Mouse (Mus musculus) cortical plate, adult 2 months (tissue): Measurements from ENCODE around the gene Fnbp4. TPM values are rescaled to one million over a fixed set of nuclear protein-coding genes. Genes with fewer than 3 reads are reported as not detected.

Source experiments
- H3K27ac ChIP-seq: fragments of 200-500 bp; 2 replicates; pipeline ENCODE4 v1.5.1; 2012; ENCODE audit warnings: low read length, control low read depth, inconsistent platforms; ENCODE audit not compliant: insufficient read depth
- H3K4me1 ChIP-seq: fragments of 200-500 bp; 2 replicates; pipeline ENCODE4 v1.6.1; 2011; ENCODE audit warnings: low read length; ENCODE audit not compliant: control insufficient read depth, insufficient read depth
- H3K4me3 ChIP-seq: fragments of 200-500 bp; 2 replicates; pipeline ENCODE4 v1.5.1; 2011; ENCODE audit warnings: mild to moderate bottlenecking, low read length, control low read depth; ENCODE audit not compliant: insufficient read depth
- CTCF ChIP-seq: fragments of 200-500 bp; IDR thresholded peaks from 2 replicates; pipeline ENCODE4 v1.5.1; 2011; ENCODE audit warnings: mild to moderate bottlenecking, control low read depth, low read length; ENCODE audit not compliant: insufficient read depth; ENCODE audit errors: extremely low read depth
- POLR2A ChIP-seq: fragments of 200-500 bp; IDR thresholded peaks from 2 replicates; pipeline ENCODE4 v1.6.1; 2011; ENCODE audit warnings: mild to moderate bottlenecking, low read length, control low read depth; ENCODE audit not compliant: insufficient read depth; ENCODE audit errors: extremely low read depth
- polyA plus RNA-seq: library from polyadenylated mRNA; depleted of rRNA; stranded (reverse); fragments of >200 nt; gene quantifications from 2 replicates; pipeline ENCODE4 v1.2.3, GENCODE M21; 2012

Fnbp4 gene
- polyA plus RNA-seq, 1 experiment, result 62.6 TPM

DNA sequence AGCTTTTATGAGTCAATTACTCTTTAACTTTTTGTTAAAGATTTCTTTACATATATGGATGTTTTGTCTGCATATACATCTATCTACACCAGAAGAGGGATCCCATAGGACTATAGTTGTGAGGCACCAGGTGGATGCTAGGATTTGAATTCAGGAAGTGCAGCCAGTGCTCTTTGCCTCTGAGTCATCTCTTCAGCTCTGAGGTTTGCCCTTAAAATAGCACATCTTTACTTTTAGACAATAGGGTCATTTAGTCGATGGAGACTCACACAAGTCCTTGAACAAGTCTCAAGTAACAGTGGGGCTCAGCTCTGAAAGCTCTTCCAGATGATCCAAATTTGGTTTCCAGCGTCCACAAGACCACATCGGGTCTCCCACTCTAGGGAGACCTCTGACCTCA lies 36.2 kb downstream of the Fnbp4 start:
- Histone ChIP-seq H3K4me1 (no peaks in the 10 kb centered on the region), H3K4me3 (no peak overlapping the region), H3K27ac (no peak overlapping the region)
- TF ChIP-seq CTCF (no peak), POLR2A (no peak)

GRCm38 (mm10) chr2:90781938-90782337 lies 36.8 kb downstream of the Fnbp4 start:
- H3K4me1 ChIP-seq, result no peaks in the 10 kb centered on the region
- no peak overlapping the region for H3K4me3 ChIP-seq
- TF ChIP-seq POLR2A (no peak), CTCF (no peak)
- H3K27ac ChIP-seq, result no peak overlapping the region

- H3K27ac ChIP-seq, result no peak within 1 kb of the TSS
- H3K4me3 ChIP-seq, result peak within 1 kb of the TSS; percentile 42
- TF ChIP-seq CTCF (no peak), POLR2A (no peak)
- no peaks in the 10 kb centered on the region for H3K4me1 ChIP-seq
Measured at GRCm38 (mm10) chr2:90782458-90782857, 37.3 kb downstream of the Fnbp4 start, which contains the start of gene Agbl2. Gene Agbl2, plus strand, starts transcription at chr2:90782727.

GRCm38 (mm10) chr2:90782901-90783486 lies 37.8 kb downstream of the Fnbp4 start:
- no peaks in the 10 kb centered on the region for H3K4me1 ChIP-seq
- TF ChIP-seq CTCF, result no peak
- no peak for TF ChIP-seq POLR2A
- H3K27ac ChIP-seq, result no peak overlapping the region
- H3K4me3 ChIP-seq, result peak overlapping the region; percentile 42

DNA sequence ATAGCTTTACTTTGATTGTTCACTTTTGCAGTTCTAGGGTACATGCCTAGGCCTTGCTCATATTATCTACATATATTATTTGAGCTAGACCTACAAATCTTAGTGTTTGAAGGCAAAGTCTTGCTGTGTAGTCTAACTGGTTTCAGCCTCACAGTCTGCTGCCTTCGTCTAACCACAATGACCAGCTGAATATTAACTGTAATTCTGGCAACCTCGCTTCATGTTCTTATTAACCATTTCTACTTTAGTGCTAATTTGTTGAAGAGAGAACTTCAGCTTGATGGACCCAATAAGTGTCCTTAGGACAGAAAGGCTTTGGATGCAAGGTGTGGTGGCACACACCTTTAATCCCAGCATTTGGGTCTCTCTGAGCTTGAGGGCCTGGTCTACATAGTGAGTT lies 43.0 kb downstream of the Fnbp4 start:
- no peak for TF ChIP-seq CTCF
- TF ChIP-seq POLR2A, result no peak
- no peak overlapping the region for H3K27ac ChIP-seq

DNA sequence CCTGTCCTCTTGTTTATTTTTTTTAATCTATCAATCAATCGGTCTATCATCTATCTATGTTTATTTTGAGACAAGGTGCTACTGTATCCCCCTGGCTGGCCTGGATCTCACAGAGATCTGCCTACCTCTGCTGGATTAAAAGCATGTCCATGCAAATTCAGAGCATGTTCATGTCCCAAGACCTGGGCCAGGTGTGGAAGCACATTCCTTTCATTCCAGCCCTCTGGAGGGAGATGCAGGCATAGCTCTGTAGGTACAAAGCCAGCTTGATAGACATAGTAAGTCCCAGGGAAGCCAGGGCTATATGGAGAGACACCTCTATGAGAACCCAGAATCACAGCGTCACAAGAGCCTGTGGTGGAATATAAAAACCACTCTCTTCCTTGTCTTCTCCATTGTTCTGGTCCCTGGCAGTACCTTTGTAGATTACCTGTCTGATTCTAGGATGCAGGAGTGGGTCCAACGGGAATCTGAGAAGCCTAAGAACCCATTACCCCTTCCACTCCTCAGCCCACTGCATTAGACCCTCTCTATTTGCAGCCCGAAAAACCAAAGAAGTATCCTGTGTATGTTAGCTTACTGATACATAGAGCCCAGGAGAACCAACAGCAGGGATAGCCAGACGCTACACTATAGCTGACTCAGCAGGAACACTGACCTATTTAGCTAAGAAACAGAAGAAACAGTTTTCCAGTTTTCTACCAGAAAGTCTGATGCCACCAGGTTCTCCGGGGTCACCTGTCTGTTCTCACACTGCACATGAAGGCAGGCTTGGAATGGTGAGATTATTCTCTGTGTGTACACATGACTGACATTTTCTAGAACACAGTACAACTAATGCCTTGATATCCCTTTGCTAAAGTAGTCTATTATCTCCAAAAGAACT lies 63.3 kb downstream of the Fnbp4 start:
- no peak overlapping the region for H3K4me3 ChIP-seq
- H3K27ac ChIP-seq, result no peak overlapping the region
- no peaks in the 10 kb centered on the region for H3K4me1 ChIP-seq
- no peak for TF ChIP-seq POLR2A
- no peak for TF ChIP-seq CTCF

More for the DNA sequence above, 43.0 kb downstream of the Fnbp4 start:
- Histone ChIP-seq H3K4me3 (no peak overlapping the region), H3K4me1 (no peaks in the 10 kb centered on the region)

DNA sequence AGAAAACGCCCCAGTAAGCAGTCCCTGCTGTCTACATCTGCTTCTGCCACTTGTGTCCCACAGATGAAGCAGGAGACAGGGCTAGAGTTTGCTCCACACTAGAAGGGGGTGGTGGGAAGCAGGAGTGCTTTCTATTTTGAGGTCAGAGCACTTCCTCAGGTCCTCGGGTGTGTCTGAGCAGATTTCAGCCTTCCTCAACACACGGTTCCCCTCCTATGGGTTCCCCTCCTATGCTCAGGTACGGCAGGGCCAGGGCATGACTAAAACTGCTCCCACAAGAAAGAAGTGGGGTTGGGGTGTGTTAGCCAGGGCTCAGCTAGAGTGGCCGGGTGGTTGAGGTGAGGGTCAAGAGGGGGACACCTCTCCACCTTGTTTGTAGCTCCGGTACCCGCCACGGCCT lies 65.6 kb downstream of the Fnbp4 start:
- TF ChIP-seq CTCF, result no peak
- no peak for TF ChIP-seq POLR2A

DNA sequence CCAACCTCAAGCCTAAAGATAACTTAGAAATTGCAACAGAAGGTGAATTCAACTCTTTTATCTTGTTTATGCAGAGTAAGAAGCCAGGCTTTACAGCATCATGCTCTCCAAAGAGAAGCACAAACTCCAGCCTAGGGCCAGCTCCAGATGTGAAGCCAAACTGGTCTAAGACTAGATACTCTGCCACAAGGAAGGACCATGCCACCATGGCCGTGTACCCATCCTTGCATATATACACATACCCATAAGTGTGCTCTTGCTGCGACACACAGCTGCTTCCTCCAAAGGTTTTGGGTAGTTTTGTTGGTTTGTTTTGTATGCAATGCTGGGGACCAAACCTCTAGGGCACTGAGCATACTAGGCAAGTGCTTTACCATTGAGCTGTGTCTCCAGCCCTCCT lies 70.1 kb downstream of the Fnbp4 start:
- TF ChIP-seq CTCF (no peak), POLR2A (no peak)
- no peaks in the 10 kb centered on the region for H3K4me1 ChIP-seq
- no peak overlapping the region for H3K27ac ChIP-seq
- no peak overlapping the region for H3K4me3 ChIP-seq

More for the DNA sequence above, 65.6 kb downstream of the Fnbp4 start:
- Histone ChIP-seq H3K27ac (no peak overlapping the region), H3K4me1 (no peaks in the 10 kb centered on the region), H3K4me3 (no peak overlapping the region)

DNA sequence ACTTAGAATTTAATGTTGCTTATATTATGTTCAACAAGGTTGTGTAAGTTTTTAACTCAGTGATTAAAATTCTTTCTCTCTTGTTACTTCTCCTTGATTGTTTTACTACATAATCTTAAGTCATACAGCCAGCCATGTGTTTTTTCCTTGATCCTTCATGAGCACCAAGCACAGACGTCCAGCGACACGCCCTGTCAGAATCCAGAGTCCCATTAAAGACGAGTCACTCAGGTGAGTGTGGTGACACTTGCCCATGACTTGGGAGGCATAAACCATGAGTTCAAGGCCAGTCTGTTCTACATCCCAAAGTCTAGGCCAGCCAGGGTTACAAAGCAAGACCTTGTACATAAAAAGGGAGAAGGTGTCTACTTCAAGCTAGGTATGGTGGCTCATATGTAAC lies 71.0 kb downstream of the Fnbp4 start:
- TF ChIP-seq POLR2A, result no peak
- TF ChIP-seq CTCF, result no peak
- Histone ChIP-seq H3K4me3 (no peak overlapping the region), H3K4me1 (no peaks in the 10 kb centered on the region), H3K27ac (no peak overlapping the region)

GRCm38 (mm10) chr2:90818710-90819109 lies 73.5 kb downstream of the Fnbp4 start:
- Histone ChIP-seq H3K4me3 (no peak overlapping the region), H3K4me1 (no peaks in the 10 kb centered on the region), H3K27ac (no peak overlapping the region)
- no peak for TF ChIP-seq CTCF
- TF ChIP-seq POLR2A, result no peak
